Mouse (Mus musculus) telencephalon, adult 2 months (tissue): ENCODE results near the gene Psrc1.

Experiments used
- DNase-seq: peaks from one replicate; pipeline ENCODE4 v3.0.0-alpha.2; 2011; ENCODE audit warnings: low read depth, low spot score

Psrc1 gene

GRCm38 (mm10) chr3:108383485-108384354, at the start of gene Psrc1:
TSS of gene Psrc1 (plus strand) at chr3:108383839.
- peak; percentile 69 for DNase-seq

DNA sequence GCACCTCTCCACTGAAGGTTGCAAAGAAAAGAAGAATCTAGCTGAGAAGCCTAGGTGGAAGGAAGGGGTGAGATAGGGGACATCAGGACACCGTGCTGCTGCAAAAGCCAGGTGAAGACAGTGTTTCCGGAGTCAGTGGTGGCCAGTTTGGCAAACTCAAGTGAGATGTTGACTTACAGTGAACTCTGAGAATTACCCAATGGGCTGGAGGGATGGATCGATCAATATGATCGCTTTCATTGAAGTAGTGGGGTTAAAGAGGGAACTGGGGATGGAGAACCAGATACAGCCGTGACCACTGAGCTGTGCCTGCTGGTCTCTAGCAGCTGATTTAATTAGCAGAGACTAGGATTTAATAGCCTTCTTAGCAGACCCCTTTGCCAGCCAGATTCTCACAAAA, 46.8 kb upstream of the Psrc1 start:
- DNase-seq = no peak

DNA sequence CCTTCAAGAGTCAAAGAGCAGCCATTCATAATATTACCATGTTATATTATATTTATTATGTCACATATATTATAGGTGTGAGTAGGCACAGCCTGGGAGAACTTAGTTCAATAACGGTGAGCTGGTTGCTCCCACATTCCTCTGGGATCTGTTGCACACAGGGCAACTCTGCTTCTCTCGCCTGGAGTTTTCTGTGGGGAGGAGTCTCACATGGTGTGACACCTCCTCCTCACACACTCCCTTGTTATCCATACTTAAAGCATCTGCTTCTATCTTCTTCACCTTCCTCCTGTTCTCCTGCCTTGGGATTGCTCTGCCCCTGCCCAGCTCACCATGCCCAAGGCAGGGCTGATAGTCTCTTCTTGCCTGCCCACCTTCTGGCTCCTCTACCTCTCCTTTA, 42.6 kb upstream of the Psrc1 start:
- DNase-seq = no peak

- no peak for DNase-seq
Observed at GRCm38 (mm10) chr3:108342185-108342584, 41.5 kb upstream of the Psrc1 start.

- no peak for DNase-seq
Observed at GRCm38 (mm10) chr3:108345855-108346254, 37.8 kb upstream of the Psrc1 start.

- DNase-seq = no peak
Observed at GRCm38 (mm10) chr3:108348376-108348775, 35.3 kb upstream of the Psrc1 start.

DNA sequence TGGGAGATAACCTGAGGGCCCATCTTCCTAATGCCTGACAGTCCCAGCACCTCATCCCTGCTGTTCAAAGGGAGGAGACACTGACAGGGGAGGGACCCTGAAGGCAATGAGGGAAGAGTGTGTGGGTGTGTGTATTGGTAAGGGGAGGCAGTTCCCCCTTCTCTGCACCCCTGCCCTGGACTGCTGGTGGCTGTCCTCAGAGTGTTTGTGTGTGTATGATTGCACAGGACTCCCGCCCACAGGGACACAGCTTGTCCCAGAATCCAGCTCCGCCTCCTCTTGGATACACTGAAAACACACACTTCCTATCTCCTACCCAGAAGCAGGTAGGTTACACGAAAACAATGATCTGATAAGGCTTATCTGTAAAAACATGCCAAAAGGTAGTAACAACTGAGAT, 28.4 kb upstream of the Psrc1 start:
- DNase-seq = no peak

DNA sequence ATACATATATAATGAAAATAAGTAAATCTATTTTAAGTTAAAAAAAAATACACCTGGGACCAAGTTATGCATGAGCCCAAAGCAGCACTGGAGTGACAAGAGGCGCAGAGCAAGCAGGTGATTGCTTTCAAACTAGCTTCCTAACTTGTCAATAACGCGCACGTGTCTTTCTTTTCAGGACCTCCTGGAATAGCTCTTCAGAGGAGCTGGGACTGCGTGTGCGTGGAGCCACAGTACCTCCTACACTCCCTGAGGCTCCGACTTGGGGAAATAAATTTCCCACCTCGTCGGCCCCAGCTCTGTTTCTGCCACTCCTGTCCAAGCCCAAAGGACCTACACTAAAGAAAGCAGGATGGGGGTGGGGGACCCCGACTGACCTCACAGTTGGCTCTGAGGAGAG, 26.6 kb upstream of the Psrc1 start:
- no peak for DNase-seq

- peak; percentile 91 for DNase-seq
Observed at GRCm38 (mm10) chr3:108358445-108358844, 25.2 kb upstream of the Psrc1 start.

DNA sequence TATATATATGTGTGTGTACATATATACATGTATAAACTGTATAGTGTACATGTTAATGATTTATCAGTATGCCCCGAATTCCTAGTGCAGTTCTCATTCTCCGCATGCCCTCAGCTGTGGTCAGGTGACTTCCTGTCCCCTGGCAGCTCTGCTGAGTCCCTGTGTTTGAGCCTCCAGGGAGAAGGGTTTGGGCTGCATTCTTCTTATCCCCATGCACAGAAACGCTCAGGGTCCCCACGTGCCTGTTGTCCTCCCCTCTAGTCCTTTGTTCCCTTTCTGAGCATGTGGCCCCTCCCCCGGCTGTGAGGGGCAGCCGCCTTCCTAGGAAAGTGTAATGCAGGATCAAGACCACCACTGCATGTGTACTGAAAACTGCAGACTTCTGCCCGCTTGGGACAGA, 22.7 kb upstream of the Psrc1 start:
- no peak for DNase-seq

DNA sequence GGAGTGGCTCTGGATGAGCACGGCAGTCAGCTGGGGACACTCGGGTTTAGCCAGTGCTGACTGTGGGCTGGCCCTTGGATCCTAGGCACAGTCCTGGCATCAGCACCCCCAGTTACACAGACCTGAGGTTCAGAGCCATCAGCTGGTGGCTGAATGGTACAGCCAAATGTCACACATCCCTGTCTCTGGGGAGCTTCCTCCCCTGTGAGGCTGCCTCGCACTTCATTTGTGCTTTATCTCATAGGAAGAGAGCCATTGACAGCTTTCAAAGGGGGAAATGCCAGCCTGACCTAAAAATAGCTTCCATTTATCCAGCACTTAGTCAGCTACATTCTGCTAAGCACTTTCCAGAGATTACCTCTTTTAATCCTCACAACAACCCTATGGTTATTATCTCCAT, 20.0 kb upstream of the Psrc1 start:
- DNase-seq = no peak

DNA sequence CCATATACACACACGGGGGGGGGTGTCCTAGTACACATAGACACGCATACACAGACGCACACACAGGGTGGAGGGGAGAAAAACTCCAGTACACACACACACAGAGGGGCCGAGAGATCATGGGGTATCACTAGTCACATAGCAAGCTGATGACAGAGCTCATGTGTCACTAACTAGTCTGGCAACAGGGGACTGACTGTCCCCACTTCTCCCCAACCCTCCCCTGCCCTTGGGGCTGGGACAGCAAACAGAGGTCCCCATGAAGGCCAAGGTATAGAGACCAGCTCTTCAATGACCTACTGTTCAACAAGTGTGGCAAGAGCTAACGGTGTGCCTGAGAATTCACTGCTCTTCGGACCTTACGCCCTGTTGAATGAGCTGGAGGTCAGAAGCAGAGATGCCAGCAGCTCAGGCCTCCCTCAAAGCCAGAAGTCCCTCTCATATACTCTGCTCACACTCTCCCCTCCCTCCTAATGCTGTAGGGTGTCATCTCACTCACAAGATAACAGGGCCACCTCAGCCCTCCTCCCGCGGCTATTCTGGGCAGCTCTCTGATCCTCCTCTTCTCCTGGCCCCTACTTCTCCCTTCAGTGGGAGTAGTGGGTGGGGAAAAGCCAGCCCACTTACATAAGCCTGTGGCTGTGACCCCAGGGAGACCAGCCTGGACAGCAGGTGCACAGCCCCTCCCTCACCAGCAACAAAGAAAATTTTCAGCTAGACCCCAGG, 19.2 kb upstream of the Psrc1 start, which contains the start of gene Mybphl:
TSS of gene Mybphl (plus strand) at position 642 of the 726 bp plus-strand sequence.
- no peak for DNase-seq

- DNase-seq = no peak
Observed at GRCm38 (mm10) chr3:108367173-108367572, 16.5 kb upstream of the Psrc1 start.

DNA sequence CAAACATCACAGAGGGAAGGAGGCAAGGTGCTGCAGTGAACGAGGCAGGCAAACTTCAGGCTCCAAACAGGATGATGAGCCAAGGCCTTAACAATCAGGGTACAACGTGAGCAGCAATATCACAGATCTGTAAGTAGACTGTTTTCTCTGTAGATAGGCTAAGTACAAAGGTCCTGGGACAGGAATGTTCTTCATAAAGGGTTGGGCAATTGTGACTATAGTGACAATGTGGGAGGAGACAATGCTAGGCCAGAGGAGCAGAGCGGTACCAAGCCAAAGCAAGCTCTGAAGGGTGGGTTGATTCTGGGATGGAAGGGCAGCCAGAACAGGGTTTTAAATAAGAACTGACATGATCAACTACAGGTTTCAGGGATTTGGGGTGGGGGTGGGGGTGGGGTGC, 15.8 kb upstream of the Psrc1 start:
- DNase-seq = no peak

- no peak for DNase-seq
Observed at GRCm38 (mm10) chr3:108368721-108369120, 14.9 kb upstream of the Psrc1 start.

DNA sequence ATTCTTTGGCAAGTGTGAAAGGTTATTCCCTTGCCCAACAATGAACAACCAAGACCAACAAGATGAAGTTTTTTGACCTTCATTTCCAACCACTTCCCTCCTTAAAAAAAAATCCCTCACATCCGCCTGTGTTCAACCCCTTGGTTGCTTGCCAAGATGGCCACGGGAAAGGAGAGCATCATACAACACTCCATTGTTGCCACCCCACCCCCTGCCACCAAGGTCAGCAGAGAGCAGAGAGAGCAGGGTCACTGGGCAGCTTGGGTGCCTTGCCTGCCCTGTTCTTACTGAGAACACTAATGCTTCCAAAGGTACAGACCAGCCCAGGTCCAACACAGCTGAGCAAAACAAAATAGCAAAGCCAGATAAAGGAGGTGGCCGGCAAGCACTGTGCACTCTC, 11.4 kb upstream of the Psrc1 start:
- DNase-seq = no peak

DNA sequence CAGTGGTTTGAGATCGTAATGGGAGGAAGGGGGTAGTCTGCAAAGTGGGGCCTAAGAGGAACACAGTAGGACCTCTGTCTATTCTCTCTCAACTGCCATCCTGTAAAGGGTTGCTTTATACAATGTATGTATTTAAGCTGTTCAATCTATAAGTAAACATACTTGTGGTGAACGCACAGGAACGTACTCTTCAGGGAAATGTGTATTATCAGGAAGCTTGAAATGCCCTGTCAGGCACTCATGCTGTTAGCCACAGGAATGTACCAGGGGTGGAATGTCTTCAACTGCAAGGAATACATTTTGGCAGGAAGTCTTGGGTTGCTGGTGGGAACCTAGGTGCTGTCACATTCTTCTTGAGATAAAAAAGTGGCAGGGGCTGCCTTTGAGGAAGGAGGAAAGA, 10.9 kb upstream of the Psrc1 start:
- DNase-seq = no peak

- no peak for DNase-seq
Observed at GRCm38 (mm10) chr3:108378875-108379663, 4.6 kb upstream of the Psrc1 start.

- DNase-seq = no peak
Observed at GRCm38 (mm10) chr3:108380695-108381094, 2.9 kb upstream of the Psrc1 start.

- peak; percentile 64 for DNase-seq
Observed at GRCm38 (mm10) chr3:108381945-108382875, 1.4 kb upstream of the Psrc1 start.

GRCm38 (mm10) chr3:108384425-108384824, 786 bp downstream of the Psrc1 start:
- no peak for DNase-seq
